Mouse (Mus musculus) thymus, adult 2 months (tissue): ENCODE measurements around the gene Mettl6.
"Not testable (repeated sequence)": the region's sequence is repeated elsewhere in the genome, so short reads cannot be mapped to it uniquely, and the experiment has no call there.

Source experiments
- CTCF ChIP-seq: fragments of 200-500 bp; IDR thresholded peaks from 2 replicates; pipeline ENCODE4 v1.5.1; 2012; ENCODE audit warnings: mild to moderate bottlenecking, control low read depth, low read length, moderate library complexity, borderline replicate concordance; ENCODE audit not compliant: control insufficient read depth, poor library complexity, insufficient read depth; ENCODE audit errors: extremely low read depth
- POLR2A ChIP-seq: fragments of 200-500 bp; IDR thresholded peaks from 2 replicates; pipeline ENCODE4 v1.6.1; 2012; ENCODE audit warnings: mild to moderate bottlenecking, low read length, control low read depth, moderate library complexity; ENCODE audit not compliant: control insufficient read depth, poor library complexity, insufficient read depth; ENCODE audit errors: extremely low read depth

- TF ChIP-seq POLR2A, CTCF: not testable (repeated sequence)
These were observed 32.6 kb downstream of the Mettl6 start for GRCm38 (mm10) chr14:31462226-31462625.
